ENCODE assay signal across 7 mouse cellular contexts in genomic region chr13:32958521-32958920, GRCm38 (mm10). TPM values are rescaled to one million over a fixed set of nuclear protein-coding genes. Genes with fewer than 3 reads are reported as not detected.
DNase-seq lines count a peak whose midpoint lies in the region; ATAC-seq and TF ChIP-seq lines count a peak whose summit lies in the region.
"Not testable (repeated sequence)": the region's sequence is repeated elsewhere in the genome, so short reads cannot be mapped to it uniquely, and the experiment has no call there.

No protein-coding gene starts in this region.

- not testable (repeated sequence) for H3K4me3 ChIP-seq in heart, embryonic 10.5 days; heart, embryonic 14.5 days (ENCODE audit: control insufficient read depth in 1 of 2, insufficient read depth in 1 of 2, low read depth in 1 of 2, low read length in 2 of 2); heart, postnatal 0 days (ENCODE audit: low read depth, low read length)

- peak; percentile 71 for DNase-seq in adrenal gland, adult 8-10 months
- DNase-seq in adrenal gland, postnatal 25 days = peak; percentile 18
- peak; percentile 37 to 58 for DNase-seq in heart, adult 18-20 months
- not testable (repeated sequence) for DNase-seq in heart, embryonic 10.5 days (ENCODE audit: low spot score); heart, postnatal 0 days (ENCODE audit: low spot score)
- DNase-seq in testis, postnatal 14 days (ENCODE audit: low spot score) = peak; percentile 8

- not testable (repeated sequence) for ATAC-seq in heart, embryonic 14.5 days (ENCODE audit: insufficient number of reproducible peaks, insufficient read depth, low FRiP score, low read depth)
- ATAC-seq in heart, postnatal 0 days (ENCODE audit: insufficient read depth, low read depth) = peak; percentile 43; the same call in 1 of the 2 replicates

- H3K36me3 ChIP-seq in heart, embryonic 10.5 days; heart, embryonic 14.5 days (ENCODE audit: control insufficient read depth, insufficient read depth, low read length); heart, postnatal 0 days (replicated peaks; ENCODE audit: control insufficient read depth, insufficient read depth, low read length): not testable (repeated sequence)

- H3K9ac ChIP-seq in heart, embryonic 14.5 days (ENCODE audit: low read length); heart, postnatal 0 days (replicated peaks; ENCODE audit: low read depth, low read length): not testable (repeated sequence)

- not testable (repeated sequence) for H3K27me3 ChIP-seq in heart, embryonic 10.5 days (ENCODE audit: insufficient read depth, poor library complexity, severe bottlenecking); heart, embryonic 14.5 days (ENCODE audit: control insufficient read depth, insufficient read depth, low read length); heart, postnatal 0 days (ENCODE audit: control insufficient read depth, insufficient read depth, low read length)

- H3K4me1 ChIP-seq in heart, embryonic 10.5 days = not testable (repeated sequence)
- H3K4me1 ChIP-seq in heart, embryonic 14.5 days (ENCODE audit: control insufficient read depth in 2 of 2, insufficient read depth in 2 of 2, low read length in 2 of 2) = peaks cover 5 to 16% of the 10 kb centered on the region in 2 experiments
- H3K4me1 ChIP-seq in heart, postnatal 0 days (ENCODE audit: control insufficient read depth, insufficient read depth) = peaks cover 13% of the 10 kb centered on the region

- WGBS in heart, embryonic 10.5 days = 39% methylated on average over 7 of the region's 7 CpGs
- WGBS in heart, embryonic 14.5 days = 30% methylated on average over 7 of the region's 7 CpGs
- WGBS in heart, postnatal 0 days = 27% methylated on average over 7 of the region's 7 CpGs

- peak; percentile 59; the same call in 1 of the 2 replicates for TF ChIP-seq EP300 in heart, postnatal 0 days (IDR thresholded peaks at IDR 0.05; ENCODE audit: low read depth)

- H3K4me2 ChIP-seq in heart, embryonic 14.5 days (ENCODE audit: low read length); heart, postnatal 0 days (ENCODE audit: low read depth, low read length): not testable (repeated sequence)

- not testable (repeated sequence) for TF ChIP-seq CTCF in heart, postnatal 0 days (IDR thresholded peaks at IDR 0.05; ENCODE audit: low read depth)

- H3K9me3 ChIP-seq in heart, embryonic 10.5 days; heart, embryonic 14.5 days (ENCODE audit: control insufficient read depth, low read length); heart, postnatal 0 days (replicated peaks; ENCODE audit: control insufficient read depth, low read length): not testable (repeated sequence)

- H3K27ac ChIP-seq in heart, embryonic 10.5 days = 0 out of 2 replicates have a peak overlapping the region, but pooled peaks have one; percentile 29
- peak overlapping the region; percentile 54 to 74 for H3K27ac ChIP-seq in heart, embryonic 14.5 days (replicated peaks in 1 of 2; ENCODE audit: control insufficient read depth in 1 of 2, insufficient read depth in 1 of 2, low read depth in 2 of 2, low read length in 2 of 2)
- H3K27ac ChIP-seq in heart, postnatal 0 days (ENCODE audit: low read depth) = peak overlapping the region; percentile 78

RNA-seq across cellular contexts. Expression of gene Serpinb6b, which starts 6.5 kb away (rescaled TPM):
- 10 to 100 TPM; 22.3 to 44.8 (median 27.7) TPM for total RNA-seq in adrenal gland, adult 8-10 months (2022)
- total RNA-seq in adrenal gland, postnatal 25 days (2021) = 43.9 and 61.3 TPM in 2 replicates
- total RNA-seq in heart, adult 18-20 months (2021) = 10 to 100 TPM; 31.5 to 39.0 TPM
- 11.1 and 16.2 TPM in 2 replicates for polyA plus RNA-seq in heart, embryonic 10.5 days (2016; fragmentation: Nextera tagmentation; extraction: Ambion mirVana)
- polyA plus RNA-seq in heart, embryonic 14.5 days (2014; fragmentation: Nextera tagmentation; extraction: Ambion mirVana) = 22.0 and 23.9 TPM in 2 replicates
- 46.1 and 66.6 TPM in 2 replicates for total RNA-seq in heart, postnatal 0 days (2014; rRNA removed; ENCODE audit: low replicate concordance)
- polyA plus RNA-seq in heart, postnatal 0 days (2015; fragmentation: Nextera tagmentation; extraction: Ambion mirVana) = 23.4 and 30.8 TPM in 2 replicates

RNA-seq across cellular contexts. Expression of gene Serpinb9, which starts 44.5 kb away (rescaled TPM):
- 10 to 100 TPM; 16.8 to 24.1 (median 22.0) TPM for total RNA-seq in adrenal gland, adult 8-10 months (2022)
- total RNA-seq in adrenal gland, postnatal 25 days (2021) = 15.6 and 19.8 TPM in 2 replicates
- total RNA-seq in heart, adult 18-20 months (2021) = 10 to 100 TPM in 1 of 2 experiments, 1 to 10 TPM in 1; 9.4 to 11.3 TPM
- polyA plus RNA-seq in heart, embryonic 10.5 days (2016; fragmentation: Nextera tagmentation; extraction: Ambion mirVana) = 4.2 and 4.4 TPM in 2 replicates
- 7.0 and 9.0 TPM in 2 replicates for polyA plus RNA-seq in heart, embryonic 14.5 days (2014; fragmentation: Nextera tagmentation; extraction: Ambion mirVana)
- total RNA-seq in heart, postnatal 0 days (2014; rRNA removed; ENCODE audit: low replicate concordance) = 3.9 and 5.5 TPM in 2 replicates
- 6.3 and 7.9 TPM in 2 replicates for polyA plus RNA-seq in heart, postnatal 0 days (2015; fragmentation: Nextera tagmentation; extraction: Ambion mirVana)
